Comparison of ENCODE assay signal across 10 mouse cellular contexts in genomic region chr4:53030326-53030948, GRCm38 (mm10). TPM values are rescaled to one million over a fixed set of nuclear protein-coding genes. Genes with fewer than 3 reads are reported as not detected.
DNase-seq lines count a peak whose midpoint lies in the region; ATAC-seq lines count a peak whose summit lies in the region.
"Had no signal": no experiment of that assay in that cellular context is flagged by ENCODE, and none has a peak within 500 bp of the region (broad histone marks: within the 10 kb centered on the region; RNA-seq: fewer than 3 reads in every experiment).

No protein-coding gene starts in this region.

- no peaks in the 10 kb centered on the region for H3K9me3 ChIP-seq in hindbrain, embryonic 11.5 days (ENCODE audit: control insufficient read depth, low read length)
- H3K9me3 ChIP-seq in hindbrain, embryonic 12.5 days (replicated peaks): no peaks in the 10 kb centered on the region
- 0 out of 2 replicates have a peak, but pooled peaks cover 2% of the 10 kb centered on the region for H3K9me3 ChIP-seq in midbrain, embryonic 16.5 days (replicated peaks; ENCODE audit: control insufficient read depth, low read length, poor library complexity, severe bottlenecking)
- no peaks in the 10 kb centered on the region for H3K9me3 ChIP-seq in midbrain, embryonic 11.5 days (ENCODE audit: control insufficient read depth, low read length)

- H3K4me1 ChIP-seq in hindbrain, embryonic 11.5 days (replicated peaks; ENCODE audit: control insufficient read depth, insufficient read depth, low read length): no peaks in the 10 kb centered on the region
- no peaks in the 10 kb centered on the region for H3K4me1 ChIP-seq in hindbrain, embryonic 12.5 days
- no peaks in the 10 kb centered on the region for H3K4me1 ChIP-seq in midbrain, embryonic 16.5 days (ENCODE audit: control insufficient read depth, insufficient read depth, low read length)
- H3K4me1 ChIP-seq in midbrain, embryonic 11.5 days (ENCODE audit: control insufficient read depth, insufficient read depth, low read length): no peaks in the 10 kb centered on the region

- H3K27me3 ChIP-seq in hindbrain, embryonic 11.5 days (ENCODE audit: control insufficient read depth, insufficient read depth, low read length): no peaks in the 10 kb centered on the region
- no peaks in the 10 kb centered on the region for H3K27me3 ChIP-seq in hindbrain, embryonic 12.5 days
- H3K27me3 ChIP-seq in midbrain, embryonic 16.5 days (ENCODE audit: control insufficient read depth, insufficient read depth, low read depth, low read length): no peaks in the 10 kb centered on the region
- H3K27me3 ChIP-seq in midbrain, embryonic 11.5 days (ENCODE audit: control insufficient read depth, insufficient read depth, low read length): no peaks in the 10 kb centered on the region
- no peaks in the 10 kb centered on the region for H3K27me3 ChIP-seq in splenic B cell, adult 2 months (ENCODE audit: control insufficient read depth, insufficient read depth, low read length, poor library complexity, severe bottlenecking)

- no peaks in the 10 kb centered on the region for H3K36me3 ChIP-seq in hindbrain, embryonic 11.5 days (ENCODE audit: control insufficient read depth, insufficient read depth, low read length)
- no peaks in the 10 kb centered on the region for H3K36me3 ChIP-seq in hindbrain, embryonic 12.5 days
- no peaks in the 10 kb centered on the region for H3K36me3 ChIP-seq in midbrain, embryonic 16.5 days (ENCODE audit: control insufficient read depth, insufficient read depth, low read length)
- H3K36me3 ChIP-seq in midbrain, embryonic 11.5 days (ENCODE audit: control insufficient read depth, insufficient read depth, low read length): no peaks in the 10 kb centered on the region
- H3K36me3 ChIP-seq in splenic B cell, adult 2 months (ENCODE audit: control insufficient read depth, insufficient read depth, low read length, poor library complexity, severe bottlenecking): peaks cover 12% of the 10 kb centered on the region

- no peak overlapping the region for H3K4me2 ChIP-seq in hindbrain, embryonic 11.5 days (replicated peaks; ENCODE audit: low read depth, low read length)
- no peak overlapping the region for H3K4me2 ChIP-seq in hindbrain, embryonic 12.5 days (replicated peaks)
- H3K4me2 ChIP-seq in midbrain, embryonic 16.5 days (ENCODE audit: low read length): no peak overlapping the region
- no peak overlapping the region for H3K4me2 ChIP-seq in midbrain, embryonic 11.5 days

- ATAC-seq in hindbrain, embryonic 11.5 days (ENCODE audit: low FRiP score): no peak
- no peak for ATAC-seq in hindbrain, embryonic 12.5 days (ENCODE audit: low FRiP score)
- peak; percentile 78; the same call in 1 of the 2 replicates for ATAC-seq in midbrain, embryonic 16.5 days
- ATAC-seq in midbrain, embryonic 11.5 days (ENCODE audit: low FRiP score): no peak

- peak; percentile 35 for DNase-seq in hindbrain, embryonic 11.5 days (ENCODE audit: low spot score)
- DNase-seq in midbrain, embryonic 11.5 days (ENCODE audit: low spot score, missing footprints): no peak
- peak; percentile 10 for DNase-seq in forelimb bud, embryonic 11.5 days (ENCODE audit: low read depth, low spot score)
- DNase-seq in splenic B cell, adult 2 months (ENCODE audit: low read depth, low spot score): peak; percentile 11
- no peak for DNase-seq in urinary bladder, postnatal 14 days (ENCODE audit: low spot score)
- DNase-seq in testis, postnatal 10 days (ENCODE audit: low spot score): no peak

- no peak overlapping the region for H3K4me3 ChIP-seq in hindbrain, embryonic 11.5 days (ENCODE audit: low read depth, low read length)
- no peak overlapping the region for H3K4me3 ChIP-seq in hindbrain, embryonic 12.5 days
- H3K4me3 ChIP-seq in midbrain, embryonic 16.5 days (ENCODE audit: low read depth, low read length): no peak overlapping the region
- no peak overlapping the region for H3K4me3 ChIP-seq in midbrain, embryonic 11.5 days (ENCODE audit: low read depth, low read length)

- WGBS in hindbrain, embryonic 11.5 days: 38% methylated on average over 8 of the region's 8 CpGs
- 31% methylated on average over 8 of the region's 8 CpGs for WGBS in hindbrain, embryonic 12.5 days
- WGBS in midbrain, embryonic 16.5 days: 45% methylated on average over 8 of the region's 8 CpGs
- WGBS in midbrain, embryonic 11.5 days: 50% methylated on average over 8 of the region's 8 CpGs

- no peak overlapping the region for H3K27ac ChIP-seq in hindbrain, embryonic 11.5 days (ENCODE audit: low read depth, low read length)
- no peak overlapping the region for H3K27ac ChIP-seq in hindbrain, embryonic 12.5 days
- no peak overlapping the region for H3K27ac ChIP-seq in midbrain, embryonic 16.5 days (ENCODE audit: low read length)
- H3K27ac ChIP-seq in midbrain, embryonic 11.5 days (ENCODE audit: low read depth, low read length): no peak overlapping the region

- H3K9ac ChIP-seq in hindbrain, embryonic 11.5 days (ENCODE audit: low read depth, low read length): no peak overlapping the region
- no peak overlapping the region for H3K9ac ChIP-seq in hindbrain, embryonic 12.5 days
- H3K9ac ChIP-seq in midbrain, embryonic 16.5 days (ENCODE audit: low read depth, low read length): no peak overlapping the region
- no peak overlapping the region for H3K9ac ChIP-seq in midbrain, embryonic 11.5 days (ENCODE audit: low read length)

RNA-seq across cellular contexts. Expression of gene Nipsnap3b, which starts 18.8 kb away (rescaled TPM):
- polyA plus RNA-seq in hindbrain, embryonic 11.5 days (2014; fragmentation: Nextera tagmentation; extraction: Ambion mirVana): 129 and 132 TPM in 2 replicates
- polyA plus RNA-seq in hindbrain, embryonic 12.5 days (2016; fragmentation: Nextera tagmentation; extraction: Ambion mirVana): 120 and 122 TPM in 2 replicates
- polyA plus RNA-seq in midbrain, embryonic 16.5 days (2015; fragmentation: Nextera tagmentation; extraction: Ambion mirVana): 186 and 194 TPM in 2 replicates
- 111 and 123 TPM in 2 replicates for polyA plus RNA-seq in midbrain, embryonic 11.5 days (2014; fragmentation: Nextera tagmentation; extraction: Ambion mirVana)

RNA-seq across cellular contexts. Expression of gene Nipsnap3a, which starts 41.4 kb away (rescaled TPM):
- not detected in 2 replicates for polyA plus RNA-seq in hindbrain, embryonic 11.5 days (2014; fragmentation: Nextera tagmentation; extraction: Ambion mirVana)
- polyA plus RNA-seq in hindbrain, embryonic 12.5 days (2016; fragmentation: Nextera tagmentation; extraction: Ambion mirVana): not detected in 2 replicates
- not detected in 2 replicates for polyA plus RNA-seq in midbrain, embryonic 16.5 days (2015; fragmentation: Nextera tagmentation; extraction: Ambion mirVana)
- not detected in 2 replicates for polyA plus RNA-seq in midbrain, embryonic 11.5 days (2014; fragmentation: Nextera tagmentation; extraction: Ambion mirVana)
- polyA plus RNA-seq: intestine, embryonic 14.5 days; lung, embryonic 16.5 days had no signal

Comparison
In these comparisons a context has a peak if more than half of its experiments do, and no peak if none do; other contexts are left out.
1. DNase-seq: peak in hindbrain, embryonic 11.5 days (single experiment), forelimb bud, embryonic 11.5 days (single experiment) and splenic B cell, adult 2 months (single experiment); none in midbrain, embryonic 11.5 days (single experiment), urinary bladder, postnatal 14 days (single experiment) and testis, postnatal 10 days (single experiment).